Mouse (Mus musculus): Measurements from ENCODE around the gene Ssbp2.

Gene Ssbp2

DNA sequence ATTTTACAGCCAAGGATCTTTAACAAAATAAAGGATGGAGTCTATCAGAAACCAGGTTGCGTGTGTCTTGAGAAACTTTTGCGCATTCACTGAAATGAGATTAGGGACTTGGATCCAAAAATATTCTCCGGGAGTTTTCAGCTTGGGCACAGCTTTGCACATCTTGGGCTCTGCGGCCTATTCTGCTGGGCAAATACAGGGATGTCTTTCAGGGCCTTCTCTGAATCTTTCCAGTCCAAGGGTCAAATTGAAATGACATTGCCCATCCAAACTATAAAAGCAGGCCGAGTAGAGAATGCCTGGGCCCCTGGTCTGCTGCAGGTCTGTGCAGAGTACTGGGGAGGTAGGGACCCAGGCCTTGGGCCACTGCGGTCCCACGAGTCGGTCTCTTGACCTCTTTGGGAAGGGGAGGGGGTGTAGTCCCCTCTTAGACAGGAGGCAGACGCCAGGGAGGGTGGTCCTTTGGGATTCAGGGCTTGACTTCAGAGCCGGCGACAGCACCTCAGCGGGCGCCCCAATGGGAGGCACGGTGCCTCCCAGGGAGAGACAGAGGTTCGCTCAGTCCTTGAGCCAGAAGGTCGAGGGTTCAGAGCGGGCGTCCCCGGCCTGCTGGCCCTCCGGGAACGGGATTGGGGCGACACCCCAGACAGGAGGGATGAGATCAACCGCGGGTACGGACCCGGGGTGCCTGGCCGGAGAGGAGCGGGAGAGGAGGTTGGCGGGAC lies at the start of gene Ssbp2:
Gene Ssbp2, plus strand, starts transcription at position 388 of the 725 bp plus-strand sequence.
- in situ Hi-C loops (cut with MboI, MseI) = loop anchor here (5.0 kb wide), 1 partner anchor 83 kb away; no protein-coding TSS in a partner anchor

DNA sequence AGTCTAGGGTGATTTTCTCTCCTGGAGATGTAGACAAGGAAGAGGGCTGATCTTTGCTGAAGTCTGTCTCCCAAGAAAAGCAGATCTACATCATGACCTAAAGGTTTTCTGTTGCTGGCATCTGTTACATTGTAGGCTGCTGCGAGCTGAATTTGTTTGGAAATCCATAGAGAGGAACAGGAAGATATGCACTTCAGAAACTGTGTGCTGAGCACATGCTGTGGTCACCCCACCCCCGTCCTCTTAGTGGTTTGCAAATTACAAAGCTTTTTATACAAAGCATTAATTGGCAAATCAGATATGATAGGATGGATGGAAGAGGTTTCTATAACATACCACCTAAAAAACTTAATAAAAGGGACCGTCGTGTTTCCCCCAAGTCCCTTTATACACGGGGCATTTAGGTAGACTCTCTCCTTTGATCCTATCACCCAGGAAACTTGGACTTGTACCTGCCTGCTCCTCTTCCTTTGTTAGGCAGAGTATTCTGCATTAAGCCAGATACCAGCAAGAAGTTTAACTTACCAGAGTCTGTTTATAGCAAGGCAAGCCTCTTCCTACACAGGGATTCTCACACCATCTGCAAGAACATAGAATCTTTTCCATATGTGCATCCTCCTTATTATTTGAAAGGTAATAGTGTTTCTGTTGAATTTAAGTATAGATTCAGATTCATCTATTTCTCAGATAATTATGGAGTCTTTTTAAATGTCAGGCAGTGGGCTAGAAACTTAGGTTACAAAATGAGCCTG lies 46.2 kb upstream of the Ssbp2 start:
- in situ Hi-C loops (cut with MboI, MseI) = no loop called here

DNA sequence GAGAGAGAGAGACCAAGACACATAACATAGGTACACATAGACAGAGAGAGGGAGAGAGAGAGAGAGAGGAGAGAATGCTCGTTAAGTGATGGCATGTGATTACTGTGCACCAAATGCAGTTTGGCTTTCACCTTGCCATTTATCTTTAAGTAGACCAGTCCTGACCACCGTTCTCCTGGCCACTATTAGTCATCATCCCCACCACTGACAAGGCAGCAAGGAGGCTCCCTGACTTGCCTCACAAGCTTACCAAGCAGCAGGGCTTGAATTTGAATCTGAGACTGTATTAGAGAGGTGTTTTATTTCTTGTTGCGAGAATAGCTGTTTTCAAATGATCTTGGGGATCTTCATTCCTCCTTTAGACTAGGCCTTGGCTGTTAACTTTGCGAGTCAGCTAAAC lies 44.2 kb upstream of the Ssbp2 start:
- in situ Hi-C loops (cut with MboI, MseI) = no loop called here

DNA sequence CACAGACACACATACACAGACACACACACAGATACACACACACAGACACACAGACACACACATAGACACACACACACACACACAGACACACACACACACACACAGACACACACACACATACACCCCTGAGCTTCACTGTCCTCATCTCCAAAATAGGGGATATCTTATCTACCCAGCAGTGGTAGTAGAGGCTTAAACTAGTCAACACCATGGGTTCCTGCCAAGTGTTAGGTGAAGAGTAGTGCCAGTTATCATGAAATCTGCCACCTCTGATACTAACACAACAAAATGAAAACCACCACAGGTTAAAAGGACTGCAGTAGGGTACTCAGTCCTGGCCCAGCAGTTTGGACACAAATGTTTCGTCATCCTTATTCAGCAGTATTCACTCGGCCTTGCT lies 43.4 kb upstream of the Ssbp2 start:
- in situ Hi-C loops (cut with MboI, MseI) = no loop called here

DNA sequence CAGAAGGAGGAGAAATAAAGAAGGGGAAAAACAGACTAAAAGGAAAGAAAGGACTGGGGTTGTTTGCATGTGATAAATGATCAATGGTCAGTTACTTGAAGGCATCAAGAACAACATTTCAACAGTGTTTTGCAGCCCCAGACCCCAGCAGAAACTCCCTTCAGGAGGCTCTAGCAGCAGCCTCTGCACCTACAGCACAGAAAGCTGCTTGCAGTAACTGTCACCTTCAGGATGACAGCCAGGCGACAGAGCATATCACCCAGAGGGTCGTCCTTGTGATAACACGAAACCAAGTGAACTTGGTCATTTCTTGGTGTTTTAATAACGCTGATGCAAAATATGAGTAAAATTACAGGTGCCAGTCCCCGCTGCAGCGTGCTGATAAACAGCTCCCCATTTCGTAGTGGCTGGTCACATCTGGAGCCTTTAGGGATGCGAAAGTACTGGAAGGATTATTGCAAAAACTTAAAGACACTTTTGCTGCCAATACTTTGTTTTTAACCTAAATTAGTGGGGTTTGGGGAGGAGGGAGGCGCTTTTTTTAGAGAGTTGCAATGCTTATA lies 38.6 kb upstream of the Ssbp2 start:
- in situ Hi-C loops (cut with MboI, MseI) = no loop called here

DNA sequence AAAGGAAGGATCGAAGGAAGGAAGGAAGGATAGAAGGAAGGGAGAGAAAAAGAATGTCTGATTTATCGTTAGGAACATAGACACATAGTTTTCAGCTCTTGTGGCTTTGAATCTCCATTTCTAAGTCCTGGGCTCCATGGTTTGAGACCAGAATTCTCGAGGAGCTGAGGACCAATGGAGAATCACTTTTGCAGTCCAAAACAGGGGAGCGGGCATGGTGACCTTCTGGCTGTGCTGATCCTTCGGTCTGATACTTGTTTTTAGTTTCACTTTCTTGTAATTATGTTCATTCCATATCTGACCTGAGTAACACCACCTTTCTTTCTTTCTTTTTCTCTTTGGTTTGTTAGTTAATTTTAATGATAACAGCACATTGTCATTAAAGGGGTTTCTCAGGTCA lies 29.2 kb upstream of the Ssbp2 start:
- in situ Hi-C loops (cut with MboI, MseI) = no loop called here

DNA sequence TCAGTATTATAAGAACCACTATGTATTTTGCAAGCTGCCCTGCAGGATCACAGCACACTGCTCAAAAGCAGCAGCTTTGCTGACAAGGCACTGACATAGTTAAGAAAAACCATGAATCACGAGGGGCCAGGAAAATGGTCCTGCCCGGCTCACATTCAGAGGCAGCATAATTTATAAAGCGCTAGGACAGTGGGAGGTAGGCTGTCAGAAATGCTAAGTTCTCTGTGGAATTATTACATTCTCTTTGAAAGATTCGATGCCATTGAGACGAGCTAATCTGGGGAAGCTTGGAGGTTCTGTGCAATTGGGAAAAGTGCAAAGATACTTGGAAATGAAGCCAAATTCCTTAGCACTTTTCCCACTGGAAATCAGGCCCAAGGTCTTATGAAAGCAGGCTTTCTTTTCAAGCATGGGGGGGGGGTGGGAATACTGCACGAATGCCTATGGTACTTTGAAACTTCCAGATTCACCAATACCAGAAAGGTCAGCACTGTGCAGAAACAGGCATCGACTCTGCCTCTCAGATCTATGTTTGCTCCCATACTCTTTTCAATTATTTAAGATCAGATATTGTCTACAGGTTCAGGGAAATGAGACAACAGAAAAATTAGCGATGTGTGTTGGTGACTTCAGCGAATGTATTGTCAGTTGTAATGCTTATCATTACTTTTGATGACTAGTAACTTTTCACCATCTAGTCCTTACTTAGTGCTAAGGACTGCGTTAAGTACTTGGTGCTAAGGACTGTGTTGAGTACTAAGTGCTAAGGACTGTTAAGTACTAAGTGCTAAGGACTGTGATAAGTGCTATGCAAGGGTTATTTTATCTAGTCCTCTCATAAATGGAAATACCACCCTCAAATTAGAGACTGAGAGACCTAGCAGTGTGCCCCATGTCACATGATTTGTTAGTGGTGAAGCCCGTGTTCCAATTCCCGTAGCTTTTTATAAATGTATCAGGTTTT lies 28.4 kb upstream of the Ssbp2 start:
- in situ Hi-C loops (cut with MboI, MseI) = no loop called here

DNA sequence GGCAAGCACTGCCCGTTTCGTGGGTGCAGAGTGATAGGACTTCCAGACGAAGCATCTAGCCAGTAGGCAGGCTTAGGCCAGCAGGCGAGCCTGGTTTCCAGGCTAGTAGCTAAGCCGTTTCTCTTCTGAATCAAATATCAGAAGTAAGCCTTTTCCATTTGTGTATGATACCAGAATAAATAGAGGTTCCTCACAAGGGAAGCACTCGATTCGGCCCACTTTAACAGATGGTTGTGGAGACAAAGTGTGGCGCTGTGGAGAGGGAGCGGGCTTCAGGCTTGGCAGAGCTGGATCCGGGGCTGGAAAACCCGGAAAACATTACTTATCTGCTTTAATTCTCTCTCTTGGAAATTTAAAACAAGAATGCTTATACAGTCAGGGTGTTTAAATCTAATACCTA lies 27.1 kb upstream of the Ssbp2 start:
- in situ Hi-C loops (cut with MboI, MseI) = no loop called here

DNA sequence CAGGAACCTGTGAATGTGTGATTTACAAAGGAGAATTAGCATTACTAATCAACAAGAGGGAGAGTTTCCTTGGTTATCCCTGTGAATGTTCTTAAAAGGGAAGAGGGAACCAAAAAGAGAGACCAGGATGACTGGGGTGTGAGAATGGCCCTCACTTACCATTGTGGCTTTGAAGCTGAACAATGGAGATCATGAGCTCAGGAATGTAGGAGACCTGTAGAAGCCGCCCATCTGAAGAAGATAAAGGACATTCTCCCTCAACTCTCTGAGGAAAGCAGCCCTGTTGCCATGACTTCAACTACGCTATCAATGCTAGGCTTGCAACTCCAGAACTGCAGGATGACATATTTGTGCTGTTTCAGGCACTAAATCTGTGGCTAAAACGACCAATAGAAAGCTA lies 22.2 kb upstream of the Ssbp2 start:
- in situ Hi-C loops (cut with MboI, MseI) = no loop called here

DNA sequence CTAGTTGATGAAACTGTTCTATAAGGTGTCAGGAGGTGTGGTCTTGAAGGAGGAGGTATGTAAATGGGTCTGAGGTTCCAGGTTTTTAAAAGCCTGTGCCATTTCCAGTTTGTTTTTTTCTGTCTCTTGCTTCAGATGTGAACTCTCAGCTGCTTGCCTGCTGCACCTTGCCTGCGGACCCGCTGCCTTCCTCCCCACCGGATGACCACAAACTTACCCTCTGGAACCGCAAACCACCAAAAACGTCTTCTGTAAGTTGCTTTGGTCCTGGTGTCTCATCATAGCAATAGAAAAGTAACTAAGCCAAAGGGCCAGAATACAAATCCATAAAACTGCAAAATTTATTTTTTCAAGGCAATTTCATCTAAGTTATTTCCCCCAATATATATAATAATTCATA lies 18.6 kb upstream of the Ssbp2 start:
- in situ Hi-C loops (cut with MboI, MseI) = no loop called here

DNA sequence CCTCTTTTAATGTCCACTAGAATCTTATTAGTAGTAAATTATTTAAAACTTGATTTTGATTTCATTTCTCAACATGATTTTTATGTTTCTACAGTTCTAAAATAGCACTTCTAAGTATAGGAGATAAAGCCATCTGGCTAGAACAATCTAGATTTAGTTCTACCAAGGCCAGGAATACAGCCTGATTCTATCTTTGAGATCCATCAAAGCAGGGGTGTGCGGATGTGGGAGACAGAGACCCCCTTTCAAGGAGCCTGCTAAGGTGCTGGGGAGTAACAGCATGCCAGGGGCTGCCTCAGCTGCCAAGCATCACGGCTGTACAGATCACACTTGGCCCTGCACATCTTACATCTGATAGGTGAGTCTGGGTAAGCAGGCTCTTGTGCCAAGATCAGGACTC lies 13.4 kb upstream of the Ssbp2 start:
- in situ Hi-C loops (cut with MboI, MseI) = no loop called here

DNA sequence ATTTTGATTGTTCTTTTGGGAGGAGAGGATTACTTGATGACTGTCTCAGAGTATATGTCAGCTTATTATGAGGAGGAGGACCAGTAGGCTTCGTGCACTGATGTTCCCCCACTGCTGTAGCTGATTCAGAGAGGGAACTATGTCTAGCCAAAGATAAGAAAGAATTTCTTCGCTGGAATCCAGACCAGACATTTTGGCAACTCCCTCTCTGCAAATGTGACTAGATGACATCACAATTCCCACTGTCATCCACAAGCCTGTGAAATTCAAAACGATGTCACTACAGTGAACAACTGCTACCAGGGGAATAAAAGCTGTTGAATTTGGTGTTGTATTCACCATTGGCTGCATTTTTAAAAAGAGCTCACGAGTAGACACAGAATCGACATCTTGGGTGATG lies 11.1 kb upstream of the Ssbp2 start:
- in situ Hi-C loops (cut with MboI, MseI) = no loop called here

DNA sequence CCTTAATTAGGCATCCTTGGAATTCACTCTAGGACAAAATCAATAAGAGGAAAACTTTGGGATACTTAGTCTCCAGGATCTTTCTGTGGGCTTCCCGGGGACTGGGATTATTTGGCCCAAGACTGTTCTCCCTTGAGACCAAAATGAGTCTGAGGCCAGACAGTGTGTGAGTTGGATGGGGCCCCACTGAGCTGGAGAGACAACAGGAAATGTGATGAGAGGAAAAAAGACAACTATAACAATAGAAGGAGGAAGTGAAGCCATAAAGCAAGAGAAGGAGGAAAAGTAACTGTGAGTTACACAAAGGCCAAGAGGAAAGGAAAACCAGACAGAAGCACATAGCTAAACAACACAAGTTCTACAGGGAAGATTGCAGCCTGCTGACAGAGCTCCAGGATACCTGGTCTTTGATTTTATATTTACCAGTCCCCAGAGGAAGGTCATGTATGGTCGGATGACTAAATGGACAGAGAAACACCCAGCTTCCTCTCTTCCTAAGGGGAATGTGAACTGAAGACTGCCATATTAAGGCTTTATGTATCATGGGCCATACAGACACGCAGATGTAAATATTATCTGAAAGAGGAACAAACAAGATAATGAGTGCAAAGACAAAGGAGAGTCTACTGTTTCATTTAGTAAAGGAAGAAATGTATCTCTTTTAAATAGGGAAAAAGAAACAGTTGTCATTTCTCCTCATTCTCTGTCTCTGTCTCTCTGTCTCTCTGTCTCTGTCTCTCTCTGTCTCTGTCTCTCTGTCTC lies 8.5 kb upstream of the Ssbp2 start:
- in situ Hi-C loops (cut with MboI, MseI) = no loop called here

DNA sequence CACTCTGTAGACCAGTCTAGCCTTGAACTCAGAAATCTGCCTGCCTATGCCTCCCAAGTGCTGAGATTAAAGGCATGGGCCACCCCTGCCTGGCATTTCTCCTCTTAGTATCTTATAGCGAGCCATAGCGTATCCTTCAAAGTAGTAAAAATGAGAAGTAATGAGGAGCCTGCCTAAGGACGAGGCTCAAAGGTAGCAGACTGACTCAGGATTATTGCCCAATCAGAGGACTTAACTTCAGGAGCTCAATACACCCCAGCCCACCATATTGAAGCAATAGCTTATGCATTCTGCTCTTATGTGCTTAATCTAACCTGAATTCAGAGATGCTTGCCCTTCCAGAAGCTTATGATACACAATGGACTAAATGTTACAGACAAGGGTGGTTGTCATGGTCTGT lies 7.8 kb upstream of the Ssbp2 start:
- in situ Hi-C loops (cut with MboI, MseI) = no loop called here

DNA sequence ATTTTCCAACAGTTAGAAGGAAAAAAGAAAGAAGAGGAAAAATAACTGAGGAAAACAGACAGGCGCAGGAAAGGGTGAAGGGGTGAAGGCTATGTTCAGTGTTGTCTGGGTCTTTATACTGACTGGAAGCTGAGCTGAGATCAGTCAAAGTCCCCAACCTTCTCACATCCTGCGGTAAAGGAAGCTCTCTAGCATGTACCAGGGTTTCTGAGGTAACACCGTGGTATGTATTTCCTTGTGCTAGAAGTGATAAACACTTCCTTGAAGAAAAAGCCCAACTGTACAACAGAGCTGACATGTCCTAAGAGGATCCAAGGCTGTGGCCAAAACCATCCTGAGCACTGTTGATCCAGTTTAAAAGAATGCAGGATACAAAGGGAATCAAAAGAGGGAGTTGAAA lies 6.8 kb upstream of the Ssbp2 start:
- in situ Hi-C loops (cut with MboI, MseI) = no loop called here

DNA sequence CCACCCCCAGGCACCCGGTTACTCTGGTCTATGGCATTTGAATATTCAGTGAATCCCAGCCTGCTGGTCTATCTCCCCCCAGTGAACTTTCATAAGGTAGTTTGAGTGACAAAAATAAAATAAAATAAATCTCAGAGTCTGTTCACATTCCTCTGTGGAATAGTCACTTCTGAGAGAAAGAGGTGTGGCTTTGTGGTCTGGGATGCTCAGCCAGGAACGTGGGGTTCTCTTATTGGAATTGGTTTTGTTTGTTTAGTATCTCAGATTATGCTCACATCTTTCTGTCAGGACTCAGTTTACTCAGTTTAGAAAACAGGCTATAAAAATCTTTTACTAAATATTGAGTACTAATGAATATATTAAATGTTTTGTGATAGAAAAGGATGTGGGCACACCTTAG lies 4.0 kb upstream of the Ssbp2 start:
- in situ Hi-C loops (cut with MboI, MseI) = loop anchor here (5.0 kb wide), 1 partner anchor 79 kb away; no protein-coding TSS in a partner anchor

DNA sequence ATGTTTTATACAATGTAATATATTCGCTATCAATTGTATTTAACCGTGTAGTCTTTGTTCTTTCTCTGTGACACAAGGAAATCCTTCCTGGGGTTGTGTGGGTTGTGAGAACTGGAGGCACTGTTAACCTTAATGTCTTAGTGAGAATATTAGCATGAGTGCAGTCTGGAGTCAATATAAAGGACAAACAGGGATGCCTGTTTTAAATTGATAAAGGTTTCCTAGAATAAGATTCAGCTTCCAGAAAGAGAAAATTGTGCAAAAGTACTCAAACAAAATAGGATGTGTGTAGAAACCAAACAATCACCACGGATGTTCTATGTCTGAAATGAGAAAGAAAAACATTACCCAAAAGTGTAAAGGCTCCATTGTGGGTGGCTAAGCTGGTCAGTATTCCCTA lies 3.3 kb upstream of the Ssbp2 start:
- in situ Hi-C loops (cut with MboI, MseI) = loop anchor here (5.0 kb wide), 1 partner anchor 79 kb away; no protein-coding TSS in a partner anchor

DNA sequence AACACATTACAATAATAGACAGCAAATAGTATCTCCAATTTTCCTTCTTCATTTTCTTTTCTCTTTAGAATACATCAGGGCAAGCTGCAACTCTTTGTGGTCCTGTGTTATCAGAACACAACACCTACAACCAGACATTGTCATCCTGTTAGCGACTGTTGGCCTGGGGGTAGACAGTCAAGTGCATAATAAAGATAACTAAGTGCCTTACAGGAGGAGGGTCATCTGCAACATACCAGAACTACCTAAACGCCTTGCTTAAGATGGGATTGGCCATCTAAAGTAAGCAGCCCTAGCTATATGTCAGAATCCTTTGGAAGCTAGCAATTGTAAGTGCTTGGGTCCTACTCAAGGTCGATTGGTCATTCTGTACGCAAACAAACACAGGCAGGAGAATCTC lies 2.1 kb upstream of the Ssbp2 start:
- in situ Hi-C loops (cut with MboI, MseI) = loop anchor here (5.0 kb wide), 1 partner anchor 81 kb away; no protein-coding TSS in a partner anchor

DNA sequence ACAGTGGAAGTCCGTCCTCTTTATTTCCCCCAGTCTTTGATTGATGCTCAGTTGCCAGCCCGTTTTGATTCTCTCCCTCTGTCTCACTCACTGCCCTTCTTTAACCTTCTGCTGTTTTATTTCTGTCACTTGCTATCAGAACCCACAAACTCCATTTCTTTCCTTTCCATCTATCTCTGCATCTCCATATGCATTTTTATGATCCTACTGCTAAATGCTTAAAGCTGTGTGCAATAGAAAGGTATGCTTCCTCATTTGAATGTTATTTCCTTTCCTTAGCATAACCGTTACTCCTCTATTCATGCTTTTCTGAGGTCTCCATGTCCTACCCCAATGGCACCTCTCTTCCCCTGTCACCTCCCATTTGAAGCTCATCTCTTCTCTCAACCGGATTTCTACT lies 594 bp upstream of the Ssbp2 start:
- in situ Hi-C loops (cut with MboI, MseI) = loop anchor here (5.0 kb wide), 1 partner anchor 82 kb away; no protein-coding TSS in a partner anchor

DNA sequence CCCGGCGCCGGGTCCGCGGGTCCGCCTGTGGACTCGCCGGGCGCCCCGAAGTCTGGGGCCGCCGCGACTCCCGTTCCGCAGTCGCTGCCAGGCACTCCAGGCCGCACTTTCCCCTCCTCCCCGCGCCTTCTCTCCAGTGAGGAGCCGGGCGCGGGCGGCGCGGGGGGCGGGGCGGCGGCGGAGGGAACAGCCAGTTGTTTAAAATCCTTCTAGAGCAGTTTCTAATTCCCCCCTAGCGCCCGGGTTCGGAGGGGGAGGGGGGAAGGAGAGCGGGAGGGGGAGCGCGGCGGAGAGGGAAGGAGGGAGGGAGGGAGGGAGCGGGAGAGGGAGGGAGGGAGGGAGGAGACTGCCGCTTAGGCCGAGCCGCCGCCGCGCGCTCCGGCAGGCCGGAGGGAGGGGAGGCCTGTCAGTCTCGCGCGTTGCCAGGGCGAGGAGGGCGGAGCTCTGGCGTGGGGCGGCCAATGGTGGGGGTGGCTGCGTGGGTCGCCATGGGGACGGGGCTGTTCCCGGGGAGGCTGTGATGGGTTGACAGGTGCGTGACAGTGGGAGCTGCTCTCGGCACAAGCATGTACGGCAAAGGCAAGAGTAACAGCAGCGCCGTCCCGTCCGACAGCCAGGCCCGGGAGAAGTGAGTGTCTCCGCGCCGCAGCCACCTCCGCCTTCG lies 670 bp downstream of the Ssbp2 start:
- in situ Hi-C loops (cut with MboI, MseI) = no loop called here

All from T-helper 2 cell (primary cell).